In the genomic region with DNA sequence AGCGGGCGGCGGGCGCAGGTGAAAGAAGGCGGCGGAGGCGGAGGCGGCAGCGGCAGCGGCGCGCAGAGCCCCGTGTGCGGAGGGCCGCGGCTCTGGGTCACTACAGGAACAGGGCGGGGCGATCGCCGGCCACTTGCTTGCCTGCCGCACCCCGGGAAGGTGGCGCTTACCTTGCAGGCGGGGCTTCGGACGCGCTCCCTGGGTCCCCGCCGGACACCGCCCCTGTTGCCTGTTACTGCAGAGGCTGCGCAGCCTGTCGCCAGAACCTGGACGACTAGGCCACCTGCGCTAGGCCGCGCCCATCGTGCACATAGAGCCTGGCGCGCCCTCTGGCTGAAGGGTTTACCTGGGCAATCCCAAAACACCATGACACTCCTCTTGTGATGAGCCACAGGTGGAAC, we compare ENCODE assay signal across 8 mouse cellular contexts. TPM values are rescaled to one million over a fixed set of nuclear protein-coding genes. Genes with fewer than 3 reads are reported as not detected.
DNase-seq lines count a peak whose midpoint lies in the region; ATAC-seq and TF ChIP-seq lines count a peak whose summit lies in the region.

Gene Ppl, minus strand, starts transcription at position 21 of the 401 bp plus-strand sequence.

- peak within 1 kb of the TSS; percentile 12 for H3K4me3 ChIP-seq in embryonic fibroblast, embryonic 13.5 days (ENCODE audit: insufficient read depth, low read length)
- H3K4me3 ChIP-seq in hindbrain, embryonic 12.5 days: peak within 1 kb of the TSS; percentile 33
- peak within 1 kb of the TSS; percentile 41 for H3K4me3 ChIP-seq in limb, embryonic 14.5 days (replicated peaks; ENCODE audit: low read length)
- H3K4me3 ChIP-seq in midbrain, embryonic 15.5 days: peak within 1 kb of the TSS; percentile 31

- no peak for TF ChIP-seq CTCF in embryonic fibroblast, embryonic 13.5 days (IDR thresholded peaks at IDR 0.05; ENCODE audit: borderline replicate concordance, insufficient read depth, low read length)

- 2% methylated on average over 39 of the region's 39 CpGs for WGBS in hindbrain, embryonic 12.5 days
- WGBS in limb, embryonic 14.5 days: 2% methylated on average over 34 of the region's 39 CpGs
- under 1% methylated on average over 28 of the region's 39 CpGs for WGBS in midbrain, embryonic 15.5 days

- no peaks in the 10 kb centered on the region for H3K36me3 ChIP-seq in hindbrain, embryonic 12.5 days
- H3K36me3 ChIP-seq in limb, embryonic 14.5 days (ENCODE audit: control insufficient read depth, insufficient read depth, low read length): no peaks in the 10 kb centered on the region
- H3K36me3 ChIP-seq in midbrain, embryonic 15.5 days (replicated peaks): no peaks in the 10 kb centered on the region

- H3K27me3 ChIP-seq in hindbrain, embryonic 12.5 days: peaks cover 71% of the 10 kb centered on the region
- H3K27me3 ChIP-seq in limb, embryonic 14.5 days (ENCODE audit: control insufficient read depth, insufficient read depth, low read length): peaks cover 46% of the 10 kb centered on the region
- peaks cover 50% of the 10 kb centered on the region for H3K27me3 ChIP-seq in midbrain, embryonic 15.5 days (replicated peaks)

- H3K9me3 ChIP-seq in hindbrain, embryonic 12.5 days (replicated peaks): no peaks in the 10 kb centered on the region
- no peaks in the 10 kb centered on the region for H3K9me3 ChIP-seq in limb, embryonic 14.5 days (ENCODE audit: control insufficient read depth, low read length)
- no peaks in the 10 kb centered on the region for H3K9me3 ChIP-seq in midbrain, embryonic 15.5 days

- TF ChIP-seq POLR2A in embryonic fibroblast, embryonic 13.5 days (IDR thresholded peaks at IDR 0.05; ENCODE audit: low read depth, low read length): no peak
- no peak for TF ChIP-seq POLR2A in limb, embryonic 14.5 days (IDR thresholded peaks at IDR 0.05; ENCODE audit: borderline replicate concordance, extremely low read depth, insufficient read depth, insufficient read length)

- peak; percentile 24 for DNase-seq in thymus, postnatal 4 days
- DNase-seq in thymus, postnatal 0 days (ENCODE audit: low spot score): no peak
- DNase-seq in limb, embryonic 14.5 days (ENCODE audit: low spot score): no peak
- DNase-seq in urinary bladder, postnatal 14 days (ENCODE audit: low spot score): peak; percentile 93

- peaks cover 27% of the 10 kb centered on the region for H3K4me1 ChIP-seq in embryonic fibroblast, embryonic 13.5 days (ENCODE audit: control insufficient read depth, insufficient read depth, low read length)
- peaks cover 12% of the 10 kb centered on the region for H3K4me1 ChIP-seq in hindbrain, embryonic 12.5 days
- peaks cover 5% of the 10 kb centered on the region; the same call in 1 of the 2 replicates for H3K4me1 ChIP-seq in limb, embryonic 14.5 days (ENCODE audit: control insufficient read depth, insufficient read depth, low read length)
- peaks cover 11% of the 10 kb centered on the region for H3K4me1 ChIP-seq in midbrain, embryonic 15.5 days

- H3K4me2 ChIP-seq in hindbrain, embryonic 12.5 days (replicated peaks): peak within 1 kb of the TSS; percentile 50
- peak within 1 kb of the TSS; percentile 58 for H3K4me2 ChIP-seq in limb, embryonic 14.5 days (replicated peaks; ENCODE audit: low read depth, low read length, severe bottlenecking)
- H3K4me2 ChIP-seq in midbrain, embryonic 15.5 days: peak within 1 kb of the TSS; percentile 49

- no peak for ATAC-seq in hindbrain, embryonic 12.5 days (ENCODE audit: low FRiP score)
- no peak for ATAC-seq in limb, embryonic 14.5 days (ENCODE audit: low FRiP score, low read depth)
- ATAC-seq in midbrain, embryonic 15.5 days (replicated peaks): no peak
- no peak for ATAC-seq in activated CD4-positive, CD25-positive, alpha-beta regulatory T cell, adult 4 months

- no peak within 1 kb of the TSS for H3K9ac ChIP-seq in hindbrain, embryonic 12.5 days
- peak within 1 kb of the TSS; percentile 36; the same call in 1 of the 2 replicates for H3K9ac ChIP-seq in limb, embryonic 14.5 days (ENCODE audit: low read depth, low read length, severe bottlenecking)
- H3K9ac ChIP-seq in midbrain, embryonic 15.5 days: no peak within 1 kb of the TSS

- H3K27ac ChIP-seq in embryonic fibroblast, embryonic 13.5 days (ENCODE audit: insufficient read depth, low read length): no peak within 1 kb of the TSS
- H3K27ac ChIP-seq in hindbrain, embryonic 12.5 days: no peak within 1 kb of the TSS
- H3K27ac ChIP-seq in limb, embryonic 14.5 days (replicated peaks; ENCODE audit: low read depth, low read length): no peak within 1 kb of the TSS
- no peak within 1 kb of the TSS for H3K27ac ChIP-seq in midbrain, embryonic 15.5 days

RNA-seq across cellular contexts. Expression of gene Ppl, which starts in this region (rescaled TPM):
- 0.49 and 1.0 TPM in 2 replicates for polyA plus RNA-seq in thymus, postnatal 0 days (2015; fragmentation: Nextera tagmentation; extraction: Ambion mirVana)
- 0.20 and 0.33 TPM in 2 replicates for polyA plus RNA-seq in embryonic fibroblast, embryonic 13.5 days (2011; ENCODE audit: insufficient read length, low read depth, missing spikeins)
- 1.3 and 1.7 TPM in 2 replicates for polyA plus RNA-seq in hindbrain, embryonic 12.5 days (2016; fragmentation: Nextera tagmentation; extraction: Ambion mirVana)
- 8.9 and 15.6 TPM in 2 replicates for polyA plus RNA-seq in limb, embryonic 14.5 days (2012; rRNA removed)
- 23.5 and 33.7 TPM in 2 replicates for polyA plus RNA-seq in limb, embryonic 14.5 days (2014; fragmentation: Nextera tagmentation; extraction: Ambion mirVana)
- 0.09 and 0.39 TPM in 2 replicates for polyA plus RNA-seq in midbrain, embryonic 15.5 days (2015; fragmentation: Nextera tagmentation; extraction: Ambion mirVana)
- polyA plus RNA-seq in activated CD4-positive, CD25-positive, alpha-beta regulatory T cell, adult 4 months (2017; shearing (Covaris generic)): under 1 TPM in 1 of 2 experiments, not detected in 1; 0.17 TPM

Comparison
In these comparisons a context has a peak if more than half of its experiments do, and no peak if none do; other contexts are left out.
1. DNase-seq: peak in thymus, postnatal 4 days (single experiment) and urinary bladder, postnatal 14 days (single experiment); none in thymus, postnatal 0 days (single experiment) and limb, embryonic 14.5 days (single experiment).
2. Peak in every context shown above with its lines, with median percentiles within 50 percentile points of each other: H3K4me3 ChIP-seq and H3K4me2 ChIP-seq.